Mouse (Mus musculus) left cerebral cortex, postnatal 36 days (tissue): ENCODE measurements at regions not wholly inside any gene's neighbourhood (a gene's known extent, or its start where the extent isn't known, plus 50 kb on each side); places are given as distances from the start of the nearest gene placed in this dataset.

Experiments used
- DNase-seq, 2 experiments: peaks; one replicate each; pipeline ENCODE4 v3.0.0; 2021 to 2022; ENCODE audit warnings: low spot score in 2 of 2, mixed read lengths in 1 of 2
- intact Hi-C: fragments of 180-260 bp; cut with DNase I; formaldehyde crosslinking; loops from one replicate; pipeline ENCODE4 v1.15.1; 2025

- no peak for DNase-seq
- intact Hi-C loops: no loop called here
These were observed 170.2 kb downstream of the Zfp365 start for GRCm38 (mm10) chr10:67742305-67742704.

GRCm38 (mm10) chr10:67739199-67739598, 173.3 kb downstream of the Zfp365 start:
- intact Hi-C loops: no loop called here
- no peak for DNase-seq

GRCm38 (mm10) chr10:67736636-67737035, 175.8 kb downstream of the Zfp365 start:
- no peak for DNase-seq
- intact Hi-C loops: no loop called here

- intact Hi-C loops: no loop called here
- DNase-seq: no peak
These were observed 180.9 kb downstream of the Zfp365 start for GRCm38 (mm10) chr10:67731577-67731976.

GRCm38 (mm10) chr10:67729271-67729670, 180.5 kb upstream of the Ado start:
- intact Hi-C loops: loop anchor here (2.0 to 5.0 kb wide), 2 partner anchors 123 to 414 kb away; no protein-coding TSS in a partner anchor
- peak; percentile 58 to 62 for DNase-seq

GRCm38 (mm10) chr10:67727580-67727979, 178.8 kb upstream of the Ado start:
- intact Hi-C loops: loop anchor here (5.0 kb wide), 1 partner anchor 125 kb away; no protein-coding TSS in a partner anchor

GRCm38 (mm10) chr10:67726796-67727195, 178.0 kb upstream of the Ado start:
- DNase-seq: no peak
- intact Hi-C loops: loop anchor here (5.0 kb wide), 1 partner anchor 126 kb away; no protein-coding TSS in a partner anchor

More at GRCm38 (mm10) chr10:67727580-67727979, 178.8 kb upstream of the Ado start:
- no peak for DNase-seq

- DNase-seq: no peak
- intact Hi-C loops: loop anchor here (5.0 kb wide), 1 partner anchor 126 kb away; no protein-coding TSS in a partner anchor
These were observed 177.6 kb upstream of the Ado start for GRCm38 (mm10) chr10:67726351-67726750.

- peak; percentile 11 to 19 for DNase-seq
- intact Hi-C loops: loop anchor here (2.0 kb wide), 1 partner anchor 185 kb away; no protein-coding TSS in a partner anchor
These were observed 173.0 kb upstream of the Ado start for GRCm38 (mm10) chr10:67721787-67722186.

GRCm38 (mm10) chr10:67717506-67717905, 168.8 kb upstream of the Ado start:
- peak; percentile 72 to 74 for DNase-seq
- intact Hi-C loops: loop anchor here (5.0 kb wide), 1 partner anchor 70 kb away; no protein-coding TSS in a partner anchor

- no peak for DNase-seq
- intact Hi-C loops: loop anchor here (5.0 kb wide), 1 partner anchor 68 kb away; no protein-coding TSS in a partner anchor
These were observed 166.3 kb upstream of the Ado start for GRCm38 (mm10) chr10:67715046-67715445.

GRCm38 (mm10) chr10:67713098-67713497, 164.3 kb upstream of the Ado start:
- intact Hi-C loops: no loop called here

GRCm38 (mm10) chr10:67712665-67713064, 163.9 kb upstream of the Ado start:
- intact Hi-C loops: no loop called here
- DNase-seq: no peak

More at GRCm38 (mm10) chr10:67713098-67713497, 164.3 kb upstream of the Ado start:
- DNase-seq: no peak

- intact Hi-C loops: no loop called here
- DNase-seq: no peak
These were observed 163.2 kb upstream of the Ado start for GRCm38 (mm10) chr10:67711961-67712360.

- DNase-seq: no peak
- intact Hi-C loops: no loop called here
These were observed 157.7 kb upstream of the Ado start for GRCm38 (mm10) chr10:67706436-67706835.

GRCm38 (mm10) chr10:67702783-67703455, 154.2 kb upstream of the Ado start:
- intact Hi-C loops: no loop called here
- no peak for DNase-seq

GRCm38 (mm10) chr10:67697401-67698195, 148.8 kb upstream of the Ado start:
- DNase-seq: no peak
- intact Hi-C loops: no loop called here

GRCm38 (mm10) chr10:67695891-67696853, 147.4 kb upstream of the Ado start:
- intact Hi-C loops: no loop called here
- no peak for DNase-seq

GRCm38 (mm10) chr10:67694751-67695150, 146.0 kb upstream of the Ado start:
- intact Hi-C loops: no loop called here

More at GRCm38 (mm10) chr10:67694751-67695150, 146.0 kb upstream of the Ado start:
- no peak for DNase-seq
